Mouse (Mus musculus): ENCODE results near the gene Crybg2.

Gene Crybg2

GRCm38 (mm10) chr4:134058908-134059307, 1.7 kb upstream of the Crybg2 start:
- DNase-seq: no peak

- no peak for DNase-seq
Measured at GRCm38 (mm10) chr4:134061166-134061830, 683 bp downstream of the Crybg2 start.

- DNase-seq: no peak
Measured at GRCm38 (mm10) chr4:134061944-134062446, 1.4 kb downstream of the Crybg2 start.

GRCm38 (mm10) chr4:134062561-134062960, 1.9 kb downstream of the Crybg2 start:
- no peak for DNase-seq

GRCm38 (mm10) chr4:134065431-134066004, 4.9 kb downstream of the Crybg2 start:
- no peak for DNase-seq

- DNase-seq: no peak
Measured at GRCm38 (mm10) chr4:134067383-134067782, 6.8 kb downstream of the Crybg2 start.

GRCm38 (mm10) chr4:134067833-134068544, 7.4 kb downstream of the Crybg2 start:
- DNase-seq: no peak

- no peak for DNase-seq
Measured at GRCm38 (mm10) chr4:134068793-134069580, 8.4 kb downstream of the Crybg2 start.

- DNase-seq: peak; percentile 36
Measured at GRCm38 (mm10) chr4:134078694-134079093, 18.1 kb downstream of the Crybg2 start.

- DNase-seq: no peak
Measured at GRCm38 (mm10) chr4:134080674-134081073, 20.1 kb downstream of the Crybg2 start.

- peak; percentile 63 for DNase-seq
Measured at GRCm38 (mm10) chr4:134081730-134082386, 21.2 kb downstream of the Crybg2 start.

- DNase-seq: no peak
Measured at GRCm38 (mm10) chr4:134082460-134082859, 21.8 kb downstream of the Crybg2 start.

GRCm38 (mm10) chr4:134084999-134085398, 24.4 kb downstream of the Crybg2 start:
- no peak for DNase-seq

GRCm38 (mm10) chr4:134087412-134087811, 26.8 kb downstream of the Crybg2 start:
- DNase-seq: peak; percentile 57

GRCm38 (mm10) chr4:134089029-134089428, 28.4 kb downstream of the Crybg2 start:
- no peak for DNase-seq

- no peak for DNase-seq
Measured at GRCm38 (mm10) chr4:134090521-134091224, 30.1 kb downstream of the Crybg2 start.

GRCm38 (mm10) chr4:134091225-134091529, 30.6 kb downstream of the Crybg2 start:
- DNase-seq: no peak

- DNase-seq: no peak
Measured at GRCm38 (mm10) chr4:134092382-134093288, 32.0 kb downstream of the Crybg2 start.

- no peak for DNase-seq
Measured at GRCm38 (mm10) chr4:134094004-134094564, 33.5 kb downstream of the Crybg2 start.

GRCm38 (mm10) chr4:134094923-134095547, 34.4 kb downstream of the Crybg2 start, which contains the start of gene Cd52:
Cd52 (minus strand) TSS chr4:134095082.
- DNase-seq: no peak
